ENCODE assay signal across 18 mouse cellular contexts in genomic region chr2:93237055-93237454, GRCm38 (mm10). TPM values are rescaled to one million over a fixed set of nuclear protein-coding genes. Genes with fewer than 3 reads are reported as not detected.
DNase-seq lines count a peak whose midpoint lies in the region; ATAC-seq and TF ChIP-seq lines count a peak whose summit lies in the region.
"Had no signal": no experiment of that assay in that cellular context is flagged by ENCODE, and none has a peak within 500 bp of the region (broad histone marks: within the 10 kb centered on the region; RNA-seq: fewer than 3 reads in every experiment).

No protein-coding gene starts in this region.

- no peaks in the 10 kb centered on the region for H3K36me3 ChIP-seq in midbrain, embryonic 13.5 days
- no peaks in the 10 kb centered on the region for H3K36me3 ChIP-seq in midbrain, embryonic 14.5 days (ENCODE audit: control insufficient read depth, insufficient read depth, low read length)
- H3K36me3 ChIP-seq in stomach, postnatal 0 days (ENCODE audit: control insufficient read depth, insufficient read depth, low read length) = no peaks in the 10 kb centered on the region
- H3K36me3 ChIP-seq in thymus, adult 2 months (ENCODE audit: control insufficient read depth, insufficient read depth, low read length) = no peaks in the 10 kb centered on the region
- H3K36me3 ChIP-seq: forebrain, embryonic 15.5 days; midbrain, embryonic 15.5 days had no signal

- no peak for TF ChIP-seq CTCF in stomach, postnatal 0 days (IDR thresholded peaks at IDR 0.05; ENCODE audit: low read depth)
- TF ChIP-seq CTCF in thymus, adult 2 months (IDR thresholded peaks at IDR 0.05; ENCODE audit: borderline replicate concordance, control insufficient read depth, extremely low read depth, insufficient read depth, low read length, poor library complexity) = no peak

- peak; percentile 75 for DNase-seq in adrenal gland, postnatal 14 days
- no peak for DNase-seq in adrenal gland, postnatal 25 days
- DNase-seq in midbrain, embryonic 14.5 days = no peak
- DNase-seq in kidney, adult 9 months = peak; percentile 81
- no peak for DNase-seq in stomach, postnatal 0 days (ENCODE audit: low spot score)
- DNase-seq in right cerebral cortex, adult 2 months (ENCODE audit: low spot score in 2 of 2) = no peak
- DNase-seq in thymus, adult 2 months = no peak
- DNase-seq: cerebellum, adult 2 months; gastrocnemius, adult 2 months; heart, adult 18-20 months; heart, postnatal 36 days; liver, postnatal 0 days; lung, postnatal 36 days had no signal

- TF ChIP-seq POLR2A in thymus, adult 2 months (IDR thresholded peaks at IDR 0.05; ENCODE audit: control insufficient read depth, extremely low read depth, insufficient read depth, low read length, poor library complexity) = no peak

- no peaks in the 10 kb centered on the region for H3K27me3 ChIP-seq in midbrain, embryonic 13.5 days
- H3K27me3 ChIP-seq in midbrain, embryonic 14.5 days (ENCODE audit: control insufficient read depth, insufficient read depth, low read length) = no peaks in the 10 kb centered on the region
- H3K27me3 ChIP-seq in stomach, postnatal 0 days (ENCODE audit: control insufficient read depth, insufficient read depth, low read length) = no peaks in the 10 kb centered on the region
- H3K27me3 ChIP-seq in thymus, adult 2 months (ENCODE audit: control insufficient read depth, insufficient read depth, low read length) = no peaks in the 10 kb centered on the region
- H3K27me3 ChIP-seq: forebrain, embryonic 15.5 days; limb, embryonic 13.5 days; midbrain, embryonic 15.5 days had no signal

- H3K9me3 ChIP-seq in midbrain, embryonic 13.5 days = no peaks in the 10 kb centered on the region
- no peaks in the 10 kb centered on the region for H3K9me3 ChIP-seq in midbrain, embryonic 14.5 days (ENCODE audit: control insufficient read depth, low read length)
- H3K9me3 ChIP-seq in stomach, postnatal 0 days (ENCODE audit: control insufficient read depth, low read length) = no peaks in the 10 kb centered on the region
- H3K9me3 ChIP-seq: forebrain, embryonic 15.5 days; limb, embryonic 13.5 days; midbrain, embryonic 15.5 days had no signal

- peaks cover 17% of the 10 kb centered on the region for H3K4me1 ChIP-seq in midbrain, embryonic 13.5 days (replicated peaks)
- 0 out of 2 replicates have a peak, but pooled peaks cover 5% of the 10 kb centered on the region for H3K4me1 ChIP-seq in midbrain, embryonic 14.5 days (ENCODE audit: control insufficient read depth, insufficient read depth, low read length)
- H3K4me1 ChIP-seq in stomach, postnatal 0 days (replicated peaks; ENCODE audit: control insufficient read depth, insufficient read depth) = no peaks in the 10 kb centered on the region
- H3K4me1 ChIP-seq in thymus, adult 2 months (replicated peaks; ENCODE audit: control insufficient read depth, insufficient read depth, low read length) = no peaks in the 10 kb centered on the region

- ATAC-seq in midbrain, embryonic 13.5 days = no peak
- no peak for ATAC-seq in midbrain, embryonic 14.5 days (ENCODE audit: low FRiP score, low TSS enrichment)
- 0 out of 2 replicates have a peak, but pooled peaks have one; percentile 31 for ATAC-seq in stomach, postnatal 0 days (ENCODE audit: low FRiP score, low TSS enrichment)
- ATAC-seq: forebrain, embryonic 15.5 days; liver, postnatal 0 days; midbrain, embryonic 15.5 days had no signal

- no peak overlapping the region for H3K27ac ChIP-seq in midbrain, embryonic 13.5 days
- H3K27ac ChIP-seq in midbrain, embryonic 14.5 days (replicated peaks; ENCODE audit: low read depth, low read length) = no peak overlapping the region
- no peak overlapping the region for H3K27ac ChIP-seq in stomach, postnatal 0 days (replicated peaks)
- H3K27ac ChIP-seq in thymus, adult 2 months (ENCODE audit: control insufficient read depth, insufficient read depth, low read length) = no peak overlapping the region
- H3K27ac ChIP-seq: forebrain, embryonic 15.5 days; gastrocnemius, adult 2 months; layer of hippocampus, adult 2 months; limb, embryonic 13.5 days; midbrain, embryonic 15.5 days had no signal

- no peak overlapping the region for H3K4me3 ChIP-seq in midbrain, embryonic 13.5 days (replicated peaks)
- H3K4me3 ChIP-seq in midbrain, embryonic 14.5 days (replicated peaks; ENCODE audit: low read depth, low read length) = no peak overlapping the region
- no peak overlapping the region for H3K4me3 ChIP-seq in stomach, postnatal 0 days (ENCODE audit: low read depth, low read length)
- H3K4me3 ChIP-seq in thymus, adult 2 months (ENCODE audit: control insufficient read depth, insufficient read depth, low read length) = no peak overlapping the region
- H3K4me3 ChIP-seq: forebrain, embryonic 15.5 days; gastrocnemius, adult 2 months; layer of hippocampus, adult 2 months; limb, embryonic 13.5 days; midbrain, embryonic 15.5 days had no signal

- no peak overlapping the region for H3K4me2 ChIP-seq in midbrain, embryonic 13.5 days (replicated peaks)
- H3K4me2 ChIP-seq in midbrain, embryonic 14.5 days (ENCODE audit: low read length) = no peak overlapping the region
- no peak overlapping the region for H3K4me2 ChIP-seq in stomach, postnatal 0 days (replicated peaks; ENCODE audit: low read depth)
- H3K4me2 ChIP-seq: forebrain, embryonic 15.5 days; limb, embryonic 13.5 days; midbrain, embryonic 15.5 days had no signal

- H3K9ac ChIP-seq in midbrain, embryonic 13.5 days (replicated peaks) = 0 out of 2 replicates have a peak overlapping the region, but pooled peaks have one; percentile 4
- no peak overlapping the region for H3K9ac ChIP-seq in midbrain, embryonic 14.5 days (replicated peaks; ENCODE audit: low read length)
- H3K9ac ChIP-seq in stomach, postnatal 0 days (ENCODE audit: low read length) = no peak overlapping the region
- H3K9ac ChIP-seq: forebrain, embryonic 15.5 days; limb, embryonic 13.5 days; liver, postnatal 0 days; midbrain, embryonic 15.5 days had no signal

- TF ChIP-seq EP300 in stomach, postnatal 0 days (optimal IDR thresholded peaks at IDR 0.05) = no peak

- 74% methylated on average over 1 of the region's 1 CpGs for WGBS in midbrain, embryonic 13.5 days
- WGBS in midbrain, embryonic 14.5 days = 61% methylated on average over 1 of the region's 1 CpGs
- 57% methylated on average over 1 of the region's 1 CpGs for WGBS in stomach, postnatal 0 days
- 89% methylated on average over 1 of the region's 1 CpGs for WGBS in thymus, adult 2 months

RNA-seq across cellular contexts. Expression of gene Trp53i11, which starts 49.7 kb away (rescaled TPM):
- 70.9 and 86.9 TPM in 2 replicates for total RNA-seq in adrenal gland, postnatal 14 days (2021)
- 52.6 and 75.8 TPM in 2 replicates for total RNA-seq in adrenal gland, postnatal 25 days (2021)
- polyA plus RNA-seq in midbrain, embryonic 13.5 days (2015; fragmentation: Nextera tagmentation; extraction: Ambion mirVana) = 136 and 138 TPM in 2 replicates
- 122 and 165 TPM in 2 replicates for polyA plus RNA-seq in midbrain, embryonic 14.5 days (2014; fragmentation: Nextera tagmentation; extraction: Ambion mirVana)
- 17.3 and 27.8 TPM in 2 replicates for polyA plus RNA-seq in stomach, postnatal 0 days (2015; fragmentation: Nextera tagmentation; extraction: Ambion mirVana)
- 444 and 462 TPM in 2 replicates for polyA plus RNA-seq in thymus, adult 2 months (2012; rRNA removed)

Comparison
In these comparisons a context has a peak if more than half of its experiments do, and no peak if none do; other contexts are left out.
1. DNase-seq: peak in adrenal gland, postnatal 14 days (single experiment) and kidney, adult 9 months (single experiment); none in adrenal gland, postnatal 25 days (single experiment), midbrain, embryonic 14.5 days (single experiment), stomach, postnatal 0 days (single experiment), right cerebral cortex, adult 2 months (0 of 2) and thymus, adult 2 months (single experiment).